Mouse (Mus musculus): ENCODE results near the gene Tnfrsf26. TPM values are rescaled to one million over a fixed set of nuclear protein-coding genes. Genes with fewer than 3 reads are reported as not detected.
"Not testable (repeated sequence)": the region's sequence is repeated elsewhere in the genome, so short reads cannot be mapped to it uniquely, and the experiment has no call there.

Gene Tnfrsf26
- under 1 TPM in 1 of 2 experiments, not detected in 1; 0.10 TPM for total RNA-seq (2021)

GRCm38 (mm10) chr7:143628540-143628939 lies at the start of gene Tnfrsf26:
Gene Tnfrsf26 (minus strand): TSS chr7:143628722.
- no peak for DNase-seq

- no peak for DNase-seq
These were observed 38.1 kb upstream of the Tnfrsf26 start for GRCm38 (mm10) chr7:143666427-143667311.

- DNase-seq: no peak
These were observed 34.9 kb upstream of the Tnfrsf26 start for GRCm38 (mm10) chr7:143663470-143663869.

GRCm38 (mm10) chr7:143660797-143661196 lies 32.3 kb upstream of the Tnfrsf26 start:
- no peak for DNase-seq

- not testable (repeated sequence) for DNase-seq
These were observed 21.3 kb upstream of the Tnfrsf26 start for GRCm38 (mm10) chr7:143649769-143650346.

- peak; percentile 69 to 75 for DNase-seq
These were observed 20.7 kb upstream of the Tnfrsf26 start, which contains the start of gene Tnfrsf22 for GRCm38 (mm10) chr7:143649034-143649768. Gene Tnfrsf22 (minus strand): TSS chr7:143649661.

- DNase-seq: not testable (repeated sequence)
These were observed 15.4 kb upstream of the Tnfrsf26 start for GRCm38 (mm10) chr7:143643949-143644348.

GRCm38 (mm10) chr7:143636674-143637073 lies 8.2 kb upstream of the Tnfrsf26 start:
- DNase-seq: no peak

- no peak for DNase-seq
These were observed 3.0 kb upstream of the Tnfrsf26 start for GRCm38 (mm10) chr7:143631503-143631902.

GRCm38 (mm10) chr7:143629501-143629900 lies 979 bp upstream of the Tnfrsf26 start:
- no peak for DNase-seq

- DNase-seq: no peak
These were observed 801 bp downstream of the Tnfrsf26 start for GRCm38 (mm10) chr7:143627555-143628286.

GRCm38 (mm10) chr7:143626178-143626577 lies 2.3 kb downstream of the Tnfrsf26 start:
- no peak for DNase-seq

GRCm38 (mm10) chr7:143625151-143625550 lies 3.4 kb downstream of the Tnfrsf26 start:
- DNase-seq: no peak

GRCm38 (mm10) chr7:143624561-143624960 lies 4.0 kb downstream of the Tnfrsf26 start:
- no peak for DNase-seq

GRCm38 (mm10) chr7:143620951-143621350 lies 7.6 kb downstream of the Tnfrsf26 start:
- DNase-seq: no peak

- no peak for DNase-seq
These were observed 14.0 kb downstream of the Tnfrsf26 start for GRCm38 (mm10) chr7:143614404-143615135.

- DNase-seq: no peak
These were observed 16.3 kb downstream of the Tnfrsf26 start for GRCm38 (mm10) chr7:143612215-143612614.

GRCm38 (mm10) chr7:143605321-143605720 lies 23.2 kb downstream of the Tnfrsf26 start:
- DNase-seq: no peak

- no peak for DNase-seq
These were observed 23.6 kb downstream of the Tnfrsf26 start for GRCm38 (mm10) chr7:143604889-143605288.

GRCm38 (mm10) chr7:143601705-143602104 lies 26.8 kb downstream of the Tnfrsf26 start:
- no peak for DNase-seq

- no peak for DNase-seq
These were observed 28.2 kb downstream of the Tnfrsf26 start for GRCm38 (mm10) chr7:143600231-143600740.
